Mouse (Mus musculus): ENCODE results near the gene Hoxa9.

- TF ChIP-seq CTCF (IDR thresholded peaks at IDR 0.05; ENCODE audit: low read depth) (no peak), EP300 (IDR thresholded peaks at IDR 0.05; ENCODE audit: low read depth) (no peak)
Measured at GRCm38 (mm10) chr6:52267691-52268090, 36.8 kb upstream of the Hoxa9 start.

Data from heart, postnatal 0 days (tissue).